Mouse (Mus musculus): Measurements from ENCODE around the gene Lmntd1.

DNA sequence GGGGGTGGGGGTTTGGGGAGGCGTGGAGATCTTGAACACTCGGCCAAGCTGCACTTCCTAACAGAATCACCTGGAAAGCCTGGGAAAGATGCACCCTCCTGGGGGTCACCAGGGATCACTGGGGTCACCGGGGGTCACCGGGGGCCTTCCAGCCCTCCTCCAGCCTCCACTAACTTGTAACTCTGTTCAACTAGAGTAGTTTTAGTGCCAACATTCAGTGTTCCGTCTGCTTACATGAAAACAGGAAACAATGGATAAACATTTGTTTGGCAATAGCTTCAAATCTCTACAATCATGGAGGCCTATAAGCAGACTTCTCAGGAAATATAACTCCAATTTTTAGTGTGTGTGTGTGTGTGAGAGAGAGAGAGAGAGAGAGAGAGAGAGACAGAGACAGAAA, 38.9 kb upstream of the Lmntd1 start:
- TF ChIP-seq POLR2A (IDR thresholded peaks at IDR 0.05; ENCODE audit: low read depth, low read length) = no peak
- no peak for TF ChIP-seq EP300 (IDR thresholded peaks at IDR 0.05; ENCODE audit: low read length)
- no peak for TF ChIP-seq USF2 (conservative IDR thresholded peaks at IDR 0.05; ENCODE audit: low read depth, low read length)
- TF ChIP-seq TCF12 (IDR thresholded peaks at IDR 0.05; ENCODE audit: low read depth, low read length) = no peak
- no peak for TF ChIP-seq CTCF (conservative IDR thresholded peaks at IDR 0.05 in 1 of 2, IDR thresholded peaks at IDR 0.05 in 1 of 2; ENCODE audit: low read depth in 2 of 2, low read length in 2 of 2)
- TF ChIP-seq CHD2 (IDR thresholded peaks at IDR 0.05; ENCODE audit: low read length) = no peak
- TF ChIP-seq USF1 (IDR thresholded peaks at IDR 0.05; ENCODE audit: low read depth, low read length) = no peak

Measured in CH12.LX (cell line).